Mouse (Mus musculus): Measurements from ENCODE around the gene Gse1. TPM values are rescaled to one million over a fixed set of nuclear protein-coding genes. Genes with fewer than 3 reads are reported as not detected.

Gene Gse1
- polyA plus RNA-seq, 1 experiment from 2014 or later = 10.2 TPM

Small RNA genes within 50 kb of the gene (microRNA-seq; reads per million reads assigned to microRNA genes)
- not detected for gene Gm22715
- not detected for gene Mir7687

Other genes starting within 250 kb of the Gse1 start
- 8.4 and 9.3 TPM in 2 replicates for gene Crispld2, start 236.0 kb upstream of the Gse1 start, polyA plus RNA-seq (2015; fragmentation: Nextera tagmentation; extraction: Ambion mirVana)
- 35.3 and 35.6 TPM in 2 replicates for gene Zdhhc7, start 127.0 kb upstream of the Gse1 start, polyA plus RNA-seq (2015; fragmentation: Nextera tagmentation; extraction: Ambion mirVana)
- 8.5 and 10.4 TPM in 2 replicates for gene 6430548M08Rik, start 114.3 kb upstream of the Gse1 start, polyA plus RNA-seq (2015; fragmentation: Nextera tagmentation; extraction: Ambion mirVana)
- 2.7 and 4.0 TPM in 2 replicates for gene Fam92b, start 51.0 kb upstream of the Gse1 start, polyA plus RNA-seq (2015; fragmentation: Nextera tagmentation; extraction: Ambion mirVana)